Mouse (Mus musculus) E14TG2a.4 (cell line): ENCODE results near the gene Pemt.

ENCODE experiments used
- CTCF ChIP-seq: conservative IDR thresholded peaks from 2 replicates; pipeline ENCODE4 v1.5.1; 2014; ENCODE audit warnings: low read length
- POU5F1 ChIP-seq: IDR thresholded peaks from 2 replicates; pipeline ENCODE4 v1.6.1; 2014; ENCODE audit warnings: low read length, borderline replicate concordance

- TF ChIP-seq CTCF (peak; percentile 91), POU5F1 (no peak)
Measured at GRCm38 (mm10) chr11:60070599-60070998, 24.3 kb upstream of the Pemt start.
